Mouse (Mus musculus) erythroblast, embryonic 14.5 days (primary cell): Measurements from ENCODE around the gene Ppm1b. TPM values are rescaled to one million over a fixed set of nuclear protein-coding genes. Genes with fewer than 3 reads are reported as not detected.

ENCODE experiments used
- H3K27me3 ChIP-seq: 2 replicates; pipeline ENCODE4 v1.6.1; 2012; ENCODE audit warnings: inconsistent platforms; ENCODE audit not compliant: control insufficient read depth
- H3K36me3 ChIP-seq: 2 replicates; pipeline ENCODE4 v1.6.1; 2012; ENCODE audit warnings: mild to moderate bottlenecking, inconsistent platforms; ENCODE audit not compliant: control insufficient read depth
- H3K4me1 ChIP-seq: 2 replicates; pipeline ENCODE4 v1.6.1; 2012; ENCODE audit warnings: inconsistent platforms; ENCODE audit not compliant: control insufficient read depth
- H3K4me3 ChIP-seq: replicated peaks from 2 replicates; pipeline ENCODE3; 2012; ENCODE audit warnings: moderate library complexity, mild to moderate bottlenecking, inconsistent platforms
- H3K9me3 ChIP-seq: 2 replicates; pipeline ENCODE4 v1.6.1; 2012; ENCODE audit warnings: low read length, inconsistent platforms, mixed read lengths; ENCODE audit not compliant: control insufficient read depth
- GATA1 ChIP-seq: IDR thresholded peaks from 2 replicates; pipeline ENCODE4 v1.6.1; 2012; ENCODE audit warnings: low read length, inconsistent platforms, mixed read lengths
- TAL1 ChIP-seq: IDR thresholded peaks from 3 replicates; pipeline ENCODE4 v1.6.1; 2012; ENCODE audit warnings: low read length, inconsistent platforms, mixed read lengths
- polyA plus RNA-seq: library from polyadenylated mRNA; stranded (reverse); fragments of >175 nt; gene quantifications from 2 replicates; pipeline ENCODE4 v1.2.3, GENCODE M21; 2012

The Ppm1b gene
- polyA plus RNA-seq, 1 experiment = 2.6 TPM

- Histone ChIP-seq H3K4me3 (no peak overlapping the region), H3K36me3 (peaks cover 84% of the 10 kb centered on the region), H3K4me1 (peaks cover 9% of the 10 kb centered on the region), H3K9me3 (peaks cover 2% of the 10 kb centered on the region; the same call in 1 of the 2 replicates), H3K27me3 (no peaks in the 10 kb centered on the region)
- TF ChIP-seq GATA1 (no peak), TAL1 (no peak)
Observed at GRCm38 (mm10) chr17:84997639-84998038, 41.1 kb downstream of the Ppm1b start.

- peaks cover 79% of the 10 kb centered on the region for H3K36me3 ChIP-seq
- H3K9me3 ChIP-seq = peaks cover 2% of the 10 kb centered on the region; the same call in 1 of the 2 replicates
- H3K4me3 ChIP-seq = no peak overlapping the region
- H3K27me3 ChIP-seq = no peaks in the 10 kb centered on the region
- TF ChIP-seq TAL1 (no peak), GATA1 (no peak)
- peaks cover 9% of the 10 kb centered on the region for H3K4me1 ChIP-seq
Observed at GRCm38 (mm10) chr17:84999636-85000035, 43.1 kb downstream of the Ppm1b start.

GRCm38 (mm10) chr17:85013485-85013884 lies 56.9 kb downstream of the Ppm1b start:
- Histone ChIP-seq H3K4me3 (no peak overlapping the region), H3K4me1 (peaks cover 8% of the 10 kb centered on the region), H3K36me3 (peaks cover 60% of the 10 kb centered on the region), H3K27me3 (no peaks in the 10 kb centered on the region), H3K9me3 (no peaks in the 10 kb centered on the region)
- TF ChIP-seq TAL1 (no peak), GATA1 (no peak)

GRCm38 (mm10) chr17:85014632-85015031 lies 58.1 kb downstream of the Ppm1b start:
- Histone ChIP-seq H3K4me3 (no peak overlapping the region), H3K27me3 (no peaks in the 10 kb centered on the region), H3K4me1 (peaks cover 15% of the 10 kb centered on the region), H3K9me3 (no peaks in the 10 kb centered on the region), H3K36me3 (peaks cover 52% of the 10 kb centered on the region)
- TF ChIP-seq TAL1 (no peak), GATA1 (no peak)

GRCm38 (mm10) chr17:85018344-85018743 lies 61.8 kb downstream of the Ppm1b start:
- Histone ChIP-seq H3K9me3 (no peaks in the 10 kb centered on the region), H3K4me3 (no peak overlapping the region), H3K4me1 (peaks cover 15% of the 10 kb centered on the region), H3K27me3 (no peaks in the 10 kb centered on the region), H3K36me3 (peaks cover 29% of the 10 kb centered on the region)
- no peak; the same call in 1 of the 2 replicates for TF ChIP-seq GATA1
- no peak for TF ChIP-seq TAL1

- H3K9me3 ChIP-seq = no peaks in the 10 kb centered on the region
- no peak for TF ChIP-seq GATA1
- TF ChIP-seq TAL1 = no peak
- H3K4me3 ChIP-seq = no peak overlapping the region
- peaks cover 26% of the 10 kb centered on the region for H3K36me3 ChIP-seq
- no peaks in the 10 kb centered on the region for H3K27me3 ChIP-seq
- H3K4me1 ChIP-seq = peaks cover 15% of the 10 kb centered on the region
Observed at GRCm38 (mm10) chr17:85018794-85019193, 62.3 kb downstream of the Ppm1b start.

GRCm38 (mm10) chr17:85020343-85020742 lies 63.8 kb downstream of the Ppm1b start:
- no peak overlapping the region for H3K4me3 ChIP-seq
- H3K4me1 ChIP-seq = peaks cover 15% of the 10 kb centered on the region
- H3K36me3 ChIP-seq = peaks cover 28% of the 10 kb centered on the region
- H3K27me3 ChIP-seq = no peaks in the 10 kb centered on the region
- no peak for TF ChIP-seq TAL1
- no peaks in the 10 kb centered on the region for H3K9me3 ChIP-seq

GRCm38 (mm10) chr17:85023247-85024167 lies 67.0 kb downstream of the Ppm1b start:
- Histone ChIP-seq H3K9me3 (no peaks in the 10 kb centered on the region), H3K27me3 (no peaks in the 10 kb centered on the region), H3K4me3 (no peak overlapping the region), H3K4me1 (peaks cover 7% of the 10 kb centered on the region), H3K36me3 (peaks cover 17% of the 10 kb centered on the region)
- TF ChIP-seq TAL1 (no peak), GATA1 (no peak)

GRCm38 (mm10) chr17:85024237-85024636 lies 67.7 kb downstream of the Ppm1b start:
- TF ChIP-seq GATA1 (no peak), TAL1 (no peak)
- Histone ChIP-seq H3K4me1 (peaks cover under 1% of the 10 kb centered on the region), H3K36me3 (peaks cover 17% of the 10 kb centered on the region), H3K4me3 (no peak overlapping the region), H3K9me3 (no peaks in the 10 kb centered on the region), H3K27me3 (no peaks in the 10 kb centered on the region)
